23 mouse cellular contexts compared by ENCODE assay signal in genomic region chr7:114090231-114090630, GRCm38 (mm10). TPM values are rescaled to one million over a fixed set of nuclear protein-coding genes. Genes with fewer than 3 reads are reported as not detected.
DNase-seq lines count a peak whose midpoint lies in the region; ATAC-seq and TF ChIP-seq lines count a peak whose summit lies in the region.
"Had no signal": no experiment of that assay in that cellular context is flagged by ENCODE, and none has a peak within 500 bp of the region (broad histone marks: within the 10 kb centered on the region; RNA-seq: fewer than 3 reads in every experiment).

No protein-coding gene starts in this region.

- intact Hi-C loops in gastrocnemius, postnatal 36 days (cut with DNase I): no loop called here
- intact Hi-C loops in gastrocnemius, adult 2 months (cut with DNase I): no loop called here

- WGBS in intestine, postnatal 0 days: 75% methylated on average over 3 of the region's 3 CpGs
- WGBS in intestine, embryonic 15.5 days: 77% methylated on average over 3 of the region's 3 CpGs

- H3K9me3 ChIP-seq in intestine, postnatal 0 days (ENCODE audit: control insufficient read depth): no peaks in the 10 kb centered on the region
- no peaks in the 10 kb centered on the region for H3K9me3 ChIP-seq in intestine, embryonic 15.5 days
- H3K9me3 ChIP-seq: embryonic facial prominence, embryonic 10.5 days; embryonic facial prominence, embryonic 12.5 days; forebrain, embryonic 13.5 days; forebrain, embryonic 15.5 days; G1E had no signal

- 0 out of 2 replicates have a peak overlapping the region, but pooled peaks have one; percentile 46 for H3K27ac ChIP-seq in intestine, postnatal 0 days (ENCODE audit: low read depth, low read length)
- no peak overlapping the region for H3K27ac ChIP-seq in intestine, embryonic 15.5 days
- no peak overlapping the region for H3K27ac ChIP-seq in gastrocnemius, adult 2 months
- H3K27ac ChIP-seq: embryonic facial prominence, embryonic 10.5 days; embryonic facial prominence, embryonic 12.5 days; forebrain, embryonic 13.5 days; forebrain, embryonic 15.5 days had no signal

- TF ChIP-seq CTCF in intestine, postnatal 0 days (IDR thresholded peaks at IDR 0.05; ENCODE audit: low read depth): no peak
- no peak for TF ChIP-seq CTCF in gastrocnemius, adult 2 months (IDR thresholded peaks at IDR 0.05)

- H3K36me3 ChIP-seq in intestine, postnatal 0 days (ENCODE audit: control insufficient read depth, insufficient read depth): no peaks in the 10 kb centered on the region
- H3K36me3 ChIP-seq in intestine, embryonic 15.5 days: no peaks in the 10 kb centered on the region
- H3K36me3 ChIP-seq: embryonic facial prominence, embryonic 10.5 days; embryonic facial prominence, embryonic 12.5 days; forebrain, embryonic 15.5 days; G1E had no signal

- ATAC-seq in intestine, postnatal 0 days: no peak
- ATAC-seq in intestine, embryonic 15.5 days: no peak
- ATAC-seq: forebrain, embryonic 13.5 days; forebrain, embryonic 15.5 days; forebrain, postnatal 0 days had no signal

- H3K27me3 ChIP-seq in intestine, postnatal 0 days (replicated peaks; ENCODE audit: control insufficient read depth, insufficient read depth, low read length): no peaks in the 10 kb centered on the region
- H3K27me3 ChIP-seq in intestine, embryonic 15.5 days (replicated peaks): no peaks in the 10 kb centered on the region
- H3K27me3 ChIP-seq: CH12.LX; embryonic facial prominence, embryonic 12.5 days; forebrain, embryonic 13.5 days; forebrain, embryonic 15.5 days had no signal

- H3K9ac ChIP-seq in intestine, postnatal 0 days (ENCODE audit: low read depth, low read length): no peak overlapping the region
- H3K9ac ChIP-seq in intestine, embryonic 15.5 days: no peak overlapping the region
- H3K9ac ChIP-seq: embryonic facial prominence, embryonic 12.5 days; forebrain, embryonic 13.5 days; forebrain, embryonic 15.5 days; forebrain, postnatal 0 days had no signal

- no peak overlapping the region for H3K4me2 ChIP-seq in intestine, postnatal 0 days (replicated peaks; ENCODE audit: low read depth)
- H3K4me2 ChIP-seq in intestine, embryonic 15.5 days (replicated peaks): no peak overlapping the region
- H3K4me2 ChIP-seq: embryonic facial prominence, embryonic 12.5 days; forebrain, embryonic 13.5 days; forebrain, embryonic 15.5 days had no signal

- 0 out of 2 replicates have a peak, but pooled peaks cover 11% of the 10 kb centered on the region for H3K4me1 ChIP-seq in intestine, postnatal 0 days (replicated peaks; ENCODE audit: control insufficient read depth, insufficient read depth, low read length)
- H3K4me1 ChIP-seq in intestine, embryonic 15.5 days (replicated peaks): peaks cover 16% of the 10 kb centered on the region

- H3K4me3 ChIP-seq in intestine, postnatal 0 days (ENCODE audit: low read depth, low read length): no peak overlapping the region
- no peak overlapping the region for H3K4me3 ChIP-seq in intestine, embryonic 15.5 days (replicated peaks)
- no peak overlapping the region for H3K4me3 ChIP-seq in gastrocnemius, adult 2 months
- H3K4me3 ChIP-seq: embryonic facial prominence, embryonic 10.5 days; embryonic facial prominence, embryonic 12.5 days; forebrain, embryonic 13.5 days; forebrain, embryonic 15.5 days had no signal

- DNase-seq in 3134 (ENCODE audit: extremely low read depth, insufficient read length, low spot score) (peak; percentile 28), NIH3T3 (ENCODE audit: low read depth) (peak; percentile 47)
- peak; percentile 36 for DNase-seq in induced T-regulatory cell, adult 2 months (ENCODE audit: low read depth)
- no peak for DNase-seq in gastrocnemius, postnatal 36 days
- DNase-seq in lung, postnatal 4 days: no peak
- DNase-seq in gastrocnemius, adult 2 months: no peak
- DNase-seq: adrenal gland, adult 2 months; adrenal gland, postnatal 14 days; adrenal gland, postnatal 36 days; B cell, adult 2 months; cerebellum, adult 11 months; cerebellum, adult 9-10 months; cerebellum, postnatal 10 days; cerebellum, postnatal 25 days; forebrain, postnatal 0 days had no signal

RNA-seq across cellular contexts. Expression of gene Rras2, which starts 27.4 kb away (rescaled TPM):
- 24.3 and 24.5 TPM in 2 replicates for polyA plus RNA-seq in intestine, postnatal 0 days (2015; fragmentation: Nextera tagmentation; extraction: Ambion mirVana)
- 26.6 and 26.8 TPM in 2 replicates for polyA plus RNA-seq in intestine, embryonic 15.5 days (2015; fragmentation: Nextera tagmentation; extraction: Ambion mirVana)
- total RNA-seq in gastrocnemius, postnatal 36 days (2021): 10 to 100 TPM; 15.3 to 15.7 TPM
- total RNA-seq in gastrocnemius, adult 2 months (2021): 10 to 100 TPM; 15.6 to 20.1 TPM
- polyA plus RNA-seq: G1E had no signal

Comparison
In these comparisons a context has a peak if more than half of its experiments do, and no peak if none do; other contexts are left out.
1. DNase-seq: peak in 3134 (single experiment), NIH3T3 (single experiment) and induced T-regulatory cell, adult 2 months (single experiment); none in gastrocnemius, postnatal 36 days (0 of 2), lung, postnatal 4 days (0 of 2) and gastrocnemius, adult 2 months (single experiment).